Mouse (Mus musculus): Measurements from ENCODE around the gene Dhx35. TPM values are rescaled to one million over a fixed set of nuclear protein-coding genes. Genes with fewer than 3 reads are reported as not detected.

Gene Dhx35
- polyA plus RNA-seq, 1 experiment from 2014 or later: 14.9 TPM

- Histone ChIP-seq H3K27ac (ENCODE audit: poor library complexity, severe bottlenecking) (no peak overlapping the region), H3K9ac (no peak overlapping the region), H3K27me3 (replicated peaks) (no peaks in the 10 kb centered on the region), H3K4me1 (replicated peaks) (peaks cover 3% of the 10 kb centered on the region; the same call in 1 of the 2 replicates), H3K36me3 (peaks cover 58% of the 10 kb centered on the region), H3K4me2 (no peak overlapping the region), H3K4me3 (no peak overlapping the region), H3K9me3 (replicated peaks) (no peaks in the 10 kb centered on the region)
- WGBS: 81% methylated on average over 3 of the region's 3 CpGs
- no peak for ATAC-seq (ENCODE audit: insufficient number of reproducible peaks, low FRiP score)
Observed at GRCm38 (mm10) chr2:158847991-158848390, 53.4 kb downstream of the Dhx35 start.

GRCm38 (mm10) chr2:158849416-158849815 is 54.8 kb downstream of the Dhx35 start:
- H3K27ac ChIP-seq (ENCODE audit: poor library complexity, severe bottlenecking): no peak overlapping the region
- H3K4me3 ChIP-seq: no peak overlapping the region
- H3K9ac ChIP-seq: no peak overlapping the region
- no peak for ATAC-seq (ENCODE audit: insufficient number of reproducible peaks, low FRiP score)
- H3K9me3 ChIP-seq (replicated peaks): no peaks in the 10 kb centered on the region
- H3K4me1 ChIP-seq (replicated peaks): 0 out of 2 replicates have a peak, but pooled peaks cover 2% of the 10 kb centered on the region
- H3K27me3 ChIP-seq (replicated peaks): no peaks in the 10 kb centered on the region
- H3K36me3 ChIP-seq: peaks cover 56% of the 10 kb centered on the region
- no peak overlapping the region for H3K4me2 ChIP-seq
- WGBS: 75% methylated on average over 9 of the region's 9 CpGs

- Histone ChIP-seq H3K4me2 (no peak overlapping the region), H3K9me3 (replicated peaks) (no peaks in the 10 kb centered on the region), H3K9ac (no peak overlapping the region), H3K4me1 (replicated peaks) (0 out of 2 replicates have a peak, but pooled peaks cover 2% of the 10 kb centered on the region), H3K27ac (ENCODE audit: poor library complexity, severe bottlenecking) (no peak overlapping the region), H3K36me3 (peaks cover 59% of the 10 kb centered on the region), H3K4me3 (no peak overlapping the region), H3K27me3 (replicated peaks) (no peaks in the 10 kb centered on the region)
- WGBS: 35% methylated on average over 2 of the region's 2 CpGs
- no peak for ATAC-seq (ENCODE audit: insufficient number of reproducible peaks, low FRiP score)
Observed at GRCm38 (mm10) chr2:158852579-158852978, 58.0 kb downstream of the Dhx35 start.

GRCm38 (mm10) chr2:158856896-158857499 is 62.4 kb downstream of the Dhx35 start:
- no peak for ATAC-seq (ENCODE audit: insufficient number of reproducible peaks, low FRiP score)
- no peaks in the 10 kb centered on the region for H3K27me3 ChIP-seq (replicated peaks)
- no peak overlapping the region for H3K4me2 ChIP-seq
- H3K9ac ChIP-seq: no peak overlapping the region
- WGBS: 86% methylated on average over 10 of the region's 10 CpGs
- peaks cover 47% of the 10 kb centered on the region for H3K36me3 ChIP-seq
- H3K9me3 ChIP-seq (replicated peaks): no peaks in the 10 kb centered on the region
- H3K4me3 ChIP-seq: no peak overlapping the region
- H3K27ac ChIP-seq (ENCODE audit: poor library complexity, severe bottlenecking): no peak overlapping the region
- no peaks in the 10 kb centered on the region for H3K4me1 ChIP-seq (replicated peaks)

- Histone ChIP-seq H3K4me1 (replicated peaks) (no peaks in the 10 kb centered on the region), H3K36me3 (peaks cover 46% of the 10 kb centered on the region)
Observed at GRCm38 (mm10) chr2:158857579-158857978, 63.0 kb downstream of the Dhx35 start.

GRCm38 (mm10) chr2:158861115-158861514 is 66.5 kb downstream of the Dhx35 start:
- no peak overlapping the region for H3K4me3 ChIP-seq
- no peak overlapping the region for H3K4me2 ChIP-seq
- no peaks in the 10 kb centered on the region for H3K9me3 ChIP-seq (replicated peaks)
- no peak for ATAC-seq (ENCODE audit: insufficient number of reproducible peaks, low FRiP score)
- H3K36me3 ChIP-seq: peaks cover 30% of the 10 kb centered on the region
- 79% methylated on average over 2 of the region's 2 CpGs for WGBS
- no peak overlapping the region for H3K27ac ChIP-seq (ENCODE audit: poor library complexity, severe bottlenecking)
- H3K9ac ChIP-seq: no peak overlapping the region
- no peaks in the 10 kb centered on the region for H3K27me3 ChIP-seq (replicated peaks)
- H3K4me1 ChIP-seq (replicated peaks): peaks cover 10% of the 10 kb centered on the region

More at GRCm38 (mm10) chr2:158857579-158857978, 63.0 kb downstream of the Dhx35 start:
- Histone ChIP-seq H3K27ac (ENCODE audit: poor library complexity, severe bottlenecking) (no peak overlapping the region), H3K9ac (no peak overlapping the region), H3K9me3 (replicated peaks) (no peaks in the 10 kb centered on the region), H3K27me3 (replicated peaks) (no peaks in the 10 kb centered on the region), H3K4me3 (no peak overlapping the region), H3K4me2 (no peak overlapping the region)
- ATAC-seq (ENCODE audit: insufficient number of reproducible peaks, low FRiP score): no peak
- WGBS: 88% methylated on average over 15 of the region's 15 CpGs

- H3K4me2 ChIP-seq: no peak overlapping the region
- no peak overlapping the region for H3K27ac ChIP-seq (ENCODE audit: poor library complexity, severe bottlenecking)
- H3K9me3 ChIP-seq (replicated peaks): no peaks in the 10 kb centered on the region
- no peak overlapping the region for H3K4me3 ChIP-seq
- 50% methylated on average over 11 of the region's 11 CpGs for WGBS
- no peak for ATAC-seq (ENCODE audit: insufficient number of reproducible peaks, low FRiP score)
- H3K36me3 ChIP-seq: peaks cover 7% of the 10 kb centered on the region; the same call in 1 of the 2 replicates
- no peaks in the 10 kb centered on the region for H3K27me3 ChIP-seq (replicated peaks)
- H3K4me1 ChIP-seq (replicated peaks): peaks cover 10% of the 10 kb centered on the region
- no peak overlapping the region for H3K9ac ChIP-seq
Observed at GRCm38 (mm10) chr2:158863341-158864125, 68.9 kb downstream of the Dhx35 start.

- H3K4me1 ChIP-seq (replicated peaks): peaks cover 10% of the 10 kb centered on the region
- no peak overlapping the region for H3K4me3 ChIP-seq
- no peak for ATAC-seq (ENCODE audit: insufficient number of reproducible peaks, low FRiP score)
- H3K9me3 ChIP-seq (replicated peaks): no peaks in the 10 kb centered on the region
- WGBS: 77% methylated on average over 4 of the region's 4 CpGs
- no peak overlapping the region for H3K27ac ChIP-seq (ENCODE audit: poor library complexity, severe bottlenecking)
- H3K4me2 ChIP-seq: no peak overlapping the region
- H3K36me3 ChIP-seq: 0 out of 2 replicates have a peak, but pooled peaks cover 1% of the 10 kb centered on the region
- H3K27me3 ChIP-seq (replicated peaks): no peaks in the 10 kb centered on the region
- H3K9ac ChIP-seq: no peak overlapping the region
Observed at GRCm38 (mm10) chr2:158864126-158864458, 69.5 kb downstream of the Dhx35 start.

- no peak overlapping the region for H3K9ac ChIP-seq
- H3K4me1 ChIP-seq (replicated peaks): peaks cover 16% of the 10 kb centered on the region
- H3K4me3 ChIP-seq: no peak overlapping the region
- H3K27me3 ChIP-seq (replicated peaks): no peaks in the 10 kb centered on the region; the same call in 1 of the 2 replicates
- 18% methylated on average over 10 of the region's 10 CpGs for WGBS
- no peaks in the 10 kb centered on the region for H3K36me3 ChIP-seq
- no peak overlapping the region for H3K4me2 ChIP-seq
- H3K27ac ChIP-seq (ENCODE audit: poor library complexity, severe bottlenecking): no peak overlapping the region
- ATAC-seq (ENCODE audit: insufficient number of reproducible peaks, low FRiP score): peak; percentile 26; the same call in 1 of the 2 replicates
- H3K9me3 ChIP-seq (replicated peaks): no peaks in the 10 kb centered on the region
Observed at GRCm38 (mm10) chr2:158865358-158865757, 70.8 kb downstream of the Dhx35 start.

GRCm38 (mm10) chr2:158886571-158886970 is 92.0 kb downstream of the Dhx35 start:
- WGBS: 48% methylated on average over 6 of the region's 6 CpGs
- Histone ChIP-seq H3K4me1 (replicated peaks) (0 out of 2 replicates have a peak, but pooled peaks cover 2% of the 10 kb centered on the region), H3K9ac (no peak overlapping the region), H3K9me3 (replicated peaks) (no peaks in the 10 kb centered on the region), H3K4me3 (no peak overlapping the region), H3K27ac (ENCODE audit: poor library complexity, severe bottlenecking) (no peak overlapping the region), H3K4me2 (no peak overlapping the region), H3K36me3 (no peaks in the 10 kb centered on the region), H3K27me3 (replicated peaks) (no peaks in the 10 kb centered on the region)
- no peak for ATAC-seq (ENCODE audit: insufficient number of reproducible peaks, low FRiP score)

- H3K4me2 ChIP-seq: no peak overlapping the region
- 79% methylated on average over 5 of the region's 5 CpGs for WGBS
- no peaks in the 10 kb centered on the region for H3K36me3 ChIP-seq
- no peaks in the 10 kb centered on the region for H3K27me3 ChIP-seq (replicated peaks)
- H3K9ac ChIP-seq: no peak overlapping the region
- H3K9me3 ChIP-seq (replicated peaks): no peaks in the 10 kb centered on the region
- no peak for ATAC-seq (ENCODE audit: insufficient number of reproducible peaks, low FRiP score)
- no peak overlapping the region for H3K27ac ChIP-seq (ENCODE audit: poor library complexity, severe bottlenecking)
- no peak overlapping the region for H3K4me3 ChIP-seq
- H3K4me1 ChIP-seq (replicated peaks): 0 out of 2 replicates have a peak, but pooled peaks cover 2% of the 10 kb centered on the region
Observed at GRCm38 (mm10) chr2:158888531-158888930, 93.9 kb downstream of the Dhx35 start.

Measured in heart, embryonic 12.5 days (tissue).